Mouse (Mus musculus) liver, embryonic 12.5 days (tissue): ENCODE data around the gene Arhgap10. TPM values are rescaled to one million over a fixed set of nuclear protein-coding genes. Genes with fewer than 3 reads are reported as not detected.

Experiments used
- ATAC-seq: fragments of 200-750 bp; cut with Nextera tagmentation; 2 replicates; pipeline ENCODE4 v1.8.0; 2017; ENCODE audit warnings: moderate number of reproducible peaks, mild to moderate bottlenecking, moderate library complexity
- H3K27ac ChIP-seq: fragments of 300-500 bp; sonication (generic); 2 replicates; pipeline ENCODE4 v1.5.1; 2016; ENCODE audit warnings: mild to moderate bottlenecking
- H3K27me3 ChIP-seq: fragments of 300-500 bp; sonication (generic); replicated peaks from 2 replicates; pipeline ENCODE4 v1.6.1; 2016; ENCODE audit warnings: mild to moderate bottlenecking, moderate library complexity
- H3K36me3 ChIP-seq: fragments of 300-500 bp; sonication (generic); 2 replicates; pipeline ENCODE4 v1.6.1; 2016; ENCODE audit warnings: mild to moderate bottlenecking, moderate library complexity
- H3K4me1 ChIP-seq: fragments of 300-500 bp; sonication (generic); 2 replicates; pipeline ENCODE4 v1.6.1; 2016
- H3K4me2 ChIP-seq: fragments of 300-500 bp; sonication (generic); 2 replicates; pipeline ENCODE4 v1.6.1; 2016; ENCODE audit warnings: mild to moderate bottlenecking, moderate library complexity
- H3K4me3 ChIP-seq: fragments of 300-500 bp; sonication (generic); 2 replicates; pipeline ENCODE4 v1.5.1; 2016; ENCODE audit warnings: mild to moderate bottlenecking, moderate library complexity
- H3K9ac ChIP-seq: fragments of 300-500 bp; sonication (generic); 2 replicates; pipeline ENCODE4 v1.6.1; 2016; ENCODE audit warnings: mild to moderate bottlenecking, moderate library complexity
- H3K9me3 ChIP-seq: fragments of 300-500 bp; sonication (generic); replicated peaks from 2 replicates; pipeline ENCODE4 v1.6.1; 2016; ENCODE audit warnings: mild to moderate bottlenecking, moderate library complexity
- WGBS: fragments of 180-500 bp; shearing (Covaris S2); methylation state at CpG from one replicate; pipeline ENCODE4 v1.1.7; 2016; ENCODE audit not compliant: insufficient replicate concordance; 5-methylcytosine and 5-hydroxymethylcytosine counted together
- polyA plus RNA-seq: library from polyadenylated mRNA; unstranded; fragments of >200 nt; fragmentation: Nextera tagmentation; extraction: Ambion mirVana; gene quantifications from 2 replicates; pipeline ENCODE4 v1.2.1, GENCODE M21; 2016

Arhgap10 gene
- polyA plus RNA-seq, 1 experiment from 2014 or later: 13.8 TPM

- Histone ChIP-seq H3K27ac (no peak overlapping the region), H3K9ac (no peak overlapping the region), H3K27me3 (no peaks in the 10 kb centered on the region), H3K36me3 (peaks cover 50% of the 10 kb centered on the region), H3K4me2 (no peak overlapping the region), H3K4me3 (no peak overlapping the region), H3K9me3 (no peaks in the 10 kb centered on the region), H3K4me1 (no peaks in the 10 kb centered on the region)
- no peak for ATAC-seq
- 85% methylated on average over 19 of the region's 19 CpGs for WGBS
Observed at GRCm38 (mm10) chr8:77408527-77409215, 109.1 kb downstream of the Arhgap10 start.

GRCm38 (mm10) chr8:77406846-77407245 is 110.9 kb downstream of the Arhgap10 start:
- WGBS: 78% methylated on average over 13 of the region's 13 CpGs

GRCm38 (mm10) chr8:77406444-77406843 is 111.3 kb downstream of the Arhgap10 start:
- Histone ChIP-seq H3K9ac (no peak overlapping the region), H3K4me3 (no peak overlapping the region), H3K4me2 (no peak overlapping the region), H3K36me3 (peaks cover 44% of the 10 kb centered on the region), H3K27ac (no peak overlapping the region), H3K4me1 (no peaks in the 10 kb centered on the region), H3K27me3 (no peaks in the 10 kb centered on the region), H3K9me3 (no peaks in the 10 kb centered on the region)
- 87% methylated on average over 5 of the region's 5 CpGs for WGBS
- ATAC-seq: no peak

More at GRCm38 (mm10) chr8:77406846-77407245, 110.9 kb downstream of the Arhgap10 start:
- Histone ChIP-seq H3K4me3 (no peak overlapping the region), H3K27me3 (no peaks in the 10 kb centered on the region), H3K4me2 (no peak overlapping the region), H3K27ac (no peak overlapping the region), H3K4me1 (no peaks in the 10 kb centered on the region), H3K9ac (no peak overlapping the region), H3K9me3 (no peaks in the 10 kb centered on the region), H3K36me3 (peaks cover 47% of the 10 kb centered on the region)
- ATAC-seq: no peak

GRCm38 (mm10) chr8:77404017-77404416 is 113.7 kb downstream of the Arhgap10 start:
- Histone ChIP-seq H3K36me3 (peaks cover 37% of the 10 kb centered on the region), H3K4me3 (no peak overlapping the region), H3K27me3 (no peaks in the 10 kb centered on the region), H3K9ac (no peak overlapping the region), H3K4me1 (no peaks in the 10 kb centered on the region), H3K27ac (no peak overlapping the region), H3K4me2 (no peak overlapping the region), H3K9me3 (no peaks in the 10 kb centered on the region)
- 83% methylated on average over 6 of the region's 6 CpGs for WGBS
- no peak for ATAC-seq

- 69% methylated on average over 3 of the region's 3 CpGs for WGBS
- no peak overlapping the region for H3K27ac ChIP-seq
- H3K4me3 ChIP-seq: no peak overlapping the region
Observed at GRCm38 (mm10) chr8:77401934-77402333, 115.8 kb downstream of the Arhgap10 start.

GRCm38 (mm10) chr8:77401140-77401539 is 116.6 kb downstream of the Arhgap10 start:
- ATAC-seq: no peak
- no peak overlapping the region for H3K4me3 ChIP-seq
- H3K4me1 ChIP-seq: no peaks in the 10 kb centered on the region
- no peak overlapping the region for H3K9ac ChIP-seq
- no peak overlapping the region for H3K4me2 ChIP-seq
- no peaks in the 10 kb centered on the region for H3K27me3 ChIP-seq
- WGBS: 83% methylated on average over 5 of the region's 5 CpGs
- H3K27ac ChIP-seq: no peak overlapping the region
- peaks cover 18% of the 10 kb centered on the region for H3K9me3 ChIP-seq
- peaks cover 60% of the 10 kb centered on the region for H3K36me3 ChIP-seq

More at GRCm38 (mm10) chr8:77401934-77402333, 115.8 kb downstream of the Arhgap10 start:
- ATAC-seq: no peak
- Histone ChIP-seq H3K9ac (no peak overlapping the region), H3K4me1 (no peaks in the 10 kb centered on the region), H3K27me3 (no peaks in the 10 kb centered on the region), H3K9me3 (peaks cover 11% of the 10 kb centered on the region), H3K36me3 (peaks cover 52% of the 10 kb centered on the region), H3K4me2 (no peak overlapping the region)

- no peak for ATAC-seq
- Histone ChIP-seq H3K27me3 (no peaks in the 10 kb centered on the region), H3K4me3 (no peak overlapping the region), H3K27ac (no peak overlapping the region), H3K36me3 (peaks cover 31% of the 10 kb centered on the region), H3K4me2 (no peak overlapping the region), H3K9ac (no peak overlapping the region), H3K9me3 (no peaks in the 10 kb centered on the region), H3K4me1 (no peaks in the 10 kb centered on the region)
- 84% methylated on average over 6 of the region's 6 CpGs for WGBS
Observed at GRCm38 (mm10) chr8:77384080-77384479, 133.7 kb downstream of the Arhgap10 start.

GRCm38 (mm10) chr8:77383671-77384070 is 134.1 kb downstream of the Arhgap10 start:
- Histone ChIP-seq H3K9me3 (no peaks in the 10 kb centered on the region), H3K4me3 (no peak overlapping the region), H3K4me1 (no peaks in the 10 kb centered on the region), H3K4me2 (no peak overlapping the region), H3K9ac (no peak overlapping the region), H3K27ac (no peak overlapping the region), H3K27me3 (no peaks in the 10 kb centered on the region), H3K36me3 (peaks cover 33% of the 10 kb centered on the region)
- ATAC-seq: no peak
- WGBS: 70% methylated on average over 8 of the region's 8 CpGs

- Histone ChIP-seq H3K27ac (no peak overlapping the region), H3K4me3 (no peak overlapping the region), H3K36me3 (peaks cover 28% of the 10 kb centered on the region), H3K4me2 (no peak overlapping the region), H3K9ac (no peak overlapping the region), H3K9me3 (no peaks in the 10 kb centered on the region), H3K4me1 (0 out of 2 replicates have a peak, but pooled peaks cover 8% of the 10 kb centered on the region), H3K27me3 (no peaks in the 10 kb centered on the region)
- ATAC-seq: no peak
- WGBS: 80% methylated on average over 6 of the region's 6 CpGs
Observed at GRCm38 (mm10) chr8:77380844-77381243, 136.9 kb downstream of the Arhgap10 start.

- H3K4me3 ChIP-seq: no peak overlapping the region
- WGBS: 52% methylated on average over 11 of the region's 11 CpGs
- H3K27ac ChIP-seq: no peak overlapping the region
- peaks cover 28% of the 10 kb centered on the region for H3K36me3 ChIP-seq
- no peak overlapping the region for H3K9ac ChIP-seq
- H3K27me3 ChIP-seq: no peaks in the 10 kb centered on the region
- H3K9me3 ChIP-seq: no peaks in the 10 kb centered on the region
- H3K4me2 ChIP-seq: no peak overlapping the region
- H3K4me1 ChIP-seq: 0 out of 2 replicates have a peak, but pooled peaks cover 8% of the 10 kb centered on the region
- ATAC-seq: 0 out of 2 replicates have a peak, but pooled peaks have one; percentile 46
Observed at GRCm38 (mm10) chr8:77379300-77379699, 138.5 kb downstream of the Arhgap10 start.

- Histone ChIP-seq H3K9ac (no peak overlapping the region), H3K4me3 (no peak overlapping the region), H3K36me3 (peaks cover 22% of the 10 kb centered on the region), H3K4me1 (0 out of 2 replicates have a peak, but pooled peaks cover 8% of the 10 kb centered on the region), H3K27me3 (no peaks in the 10 kb centered on the region), H3K4me2 (no peak overlapping the region), H3K27ac (no peak overlapping the region), H3K9me3 (no peaks in the 10 kb centered on the region)
- no peak for ATAC-seq
- 51% methylated on average over 5 of the region's 5 CpGs for WGBS
Observed at GRCm38 (mm10) chr8:77376451-77376853, 141.3 kb downstream of the Arhgap10 start.

- Histone ChIP-seq H3K27me3 (no peaks in the 10 kb centered on the region), H3K4me1 (0 out of 2 replicates have a peak, but pooled peaks cover 8% of the 10 kb centered on the region), H3K9me3 (no peaks in the 10 kb centered on the region), H3K36me3 (peaks cover 17% of the 10 kb centered on the region), H3K4me3 (no peak overlapping the region), H3K27ac (no peak overlapping the region), H3K4me2 (no peak overlapping the region), H3K9ac (no peak overlapping the region)
- 78% methylated on average over 2 of the region's 2 CpGs for WGBS
- ATAC-seq: no peak
Observed at GRCm38 (mm10) chr8:77375999-77376398, 141.8 kb downstream of the Arhgap10 start.
